Mouse (Mus musculus) megakaryocyte-erythroid progenitor cell, adult 5-6 weeks (primary cell): ENCODE results near the gene Reg3b. TPM values are rescaled to one million over a fixed set of nuclear protein-coding genes. Genes with fewer than 3 reads are reported as not detected.
"Not testable (repeated sequence)": the region's sequence is repeated elsewhere in the genome, so short reads cannot be mapped to it uniquely, and the experiment has no call there.

ENCODE experiments used
- ATAC-seq: replicated peaks from 2 replicates; pipeline ENCODE4 v1.8.0; 2016; ENCODE audit warnings: mild to moderate bottlenecking, inconsistent platforms; ENCODE audit not compliant: severe bottlenecking, poor library complexity, low FRiP score, low TSS enrichment
- total RNA-seq, 2 experiments: library from RNA; stranded (forward) in 1 of 2; stranded (reverse) in 1 of 2; fragments of 200-1000, 215-1000 nt in 1 of 2; fragments of >200 nt in 1 of 2; fragmentation: Nextera tagmentation in 1 of 2; gene quantifications; 2 replicates each; pipeline ENCODE4 v1.2.3; 2014 to 2017

Reg3b gene
- total RNA-seq (2014; fragmentation: Nextera tagmentation) (not detected in 2 replicates), total RNA-seq (2017) (not detected in 2 replicates)

DNA sequence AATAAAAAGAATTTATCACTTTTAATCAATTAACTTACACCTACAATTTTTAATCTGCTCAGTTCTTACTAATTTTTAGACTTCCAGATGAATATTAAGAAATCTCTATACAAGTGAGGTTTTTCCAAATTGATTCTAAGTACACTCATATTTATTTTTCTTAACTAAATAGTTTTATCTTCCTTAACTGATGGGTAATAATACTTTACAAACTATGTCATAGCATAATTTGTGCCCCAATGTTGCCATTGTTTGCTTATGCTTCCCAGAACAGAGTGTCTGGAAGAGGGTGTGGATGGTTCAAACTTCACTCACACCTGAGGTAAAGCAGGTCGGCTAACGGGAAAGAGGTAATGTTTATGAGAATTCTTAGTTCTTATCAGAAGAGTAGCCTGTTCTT, at the start of gene Reg3b:
Gene Reg3b, plus strand, starts transcription at position 301 of the 400 bp plus-strand sequence.
- no peak for ATAC-seq

DNA sequence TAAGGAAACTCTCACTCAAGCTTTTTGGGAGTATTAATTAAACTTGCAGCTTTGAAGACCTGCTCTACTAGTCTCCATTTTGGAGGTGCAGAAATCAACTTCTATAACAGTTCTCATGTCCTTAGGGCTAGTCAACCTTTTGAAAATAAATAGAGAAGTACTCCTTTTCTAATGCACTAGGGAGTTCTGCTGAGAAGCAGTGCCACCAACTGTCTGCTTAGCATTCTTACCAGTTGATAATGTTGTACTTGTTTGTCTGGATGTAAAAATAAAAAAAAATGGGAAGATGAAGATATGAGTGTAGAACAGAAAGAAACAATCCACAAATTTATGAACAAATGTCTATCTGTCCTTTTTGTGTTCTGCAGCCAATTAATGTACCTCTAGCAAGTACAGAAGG, 42.7 kb upstream of the Reg3b start:
- ATAC-seq = no peak

DNA sequence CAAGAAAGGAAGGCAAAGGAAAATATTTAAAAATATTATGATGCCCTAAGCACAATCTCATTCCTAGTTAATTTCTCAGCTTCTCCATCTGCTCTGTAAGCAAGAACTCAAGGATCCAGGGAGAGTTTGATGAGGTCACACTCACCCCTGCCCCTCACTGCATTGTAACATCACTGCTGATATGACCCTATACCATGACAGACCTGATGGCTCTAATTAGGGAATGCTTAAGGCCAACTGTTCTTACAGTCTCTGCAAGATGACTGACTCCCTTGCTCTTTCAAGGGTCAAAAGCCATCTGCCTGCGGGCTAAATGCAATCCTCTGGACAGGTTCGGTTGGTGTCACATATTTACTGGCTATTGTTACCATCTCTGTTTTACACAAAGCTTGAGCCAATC, 41.3 kb upstream of the Reg3b start:
- ATAC-seq = no peak

DNA sequence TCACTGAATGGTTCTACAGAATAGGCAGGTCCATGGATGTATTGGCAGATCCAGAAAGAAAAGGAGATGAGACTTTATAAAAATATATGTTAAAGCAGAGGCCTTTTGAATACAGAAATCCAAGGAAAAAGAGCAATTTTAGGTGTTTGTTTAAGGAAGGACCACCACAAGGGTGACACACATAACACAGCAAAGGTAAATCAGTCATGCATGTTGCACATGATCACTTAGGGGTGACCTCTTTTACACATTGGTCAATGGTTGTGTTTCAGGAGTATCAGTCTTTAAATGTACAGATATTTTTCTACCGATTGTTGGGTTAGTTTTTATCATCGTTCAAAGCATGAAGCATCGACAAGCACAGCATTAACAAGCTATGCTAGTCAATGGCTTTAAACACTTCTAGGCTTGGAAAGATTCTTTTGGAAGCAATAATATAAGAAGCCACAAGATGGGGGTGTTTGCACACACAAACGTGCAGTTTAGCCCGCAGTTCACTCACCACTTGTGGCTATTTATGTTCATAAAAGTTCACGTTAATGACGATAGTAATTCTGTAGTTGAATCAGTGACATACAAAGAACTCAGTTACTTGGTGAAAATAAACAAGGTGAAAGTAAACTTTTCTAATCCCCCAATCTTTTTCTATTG, 38.4 kb upstream of the Reg3b start:
- no peak for ATAC-seq

DNA sequence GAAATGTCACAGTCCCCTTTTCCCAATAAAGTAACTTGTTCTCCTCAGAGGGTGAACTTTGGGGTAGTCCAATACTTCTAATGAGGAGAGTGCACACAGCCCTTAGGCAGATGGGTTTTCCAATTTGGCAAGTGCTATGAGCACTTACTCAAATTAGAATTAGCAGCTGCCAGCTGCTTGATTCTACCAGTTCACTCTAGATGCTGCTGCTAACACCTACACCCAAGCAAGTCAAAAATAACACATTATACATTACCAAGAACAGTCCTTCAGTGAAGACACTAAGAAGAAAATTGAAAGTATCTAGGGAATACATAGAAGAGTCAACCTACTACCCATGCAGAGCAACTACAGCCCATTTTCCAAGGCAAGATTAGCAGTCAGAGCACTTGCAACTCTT, 30.2 kb upstream of the Reg3b start:
- ATAC-seq = no peak

DNA sequence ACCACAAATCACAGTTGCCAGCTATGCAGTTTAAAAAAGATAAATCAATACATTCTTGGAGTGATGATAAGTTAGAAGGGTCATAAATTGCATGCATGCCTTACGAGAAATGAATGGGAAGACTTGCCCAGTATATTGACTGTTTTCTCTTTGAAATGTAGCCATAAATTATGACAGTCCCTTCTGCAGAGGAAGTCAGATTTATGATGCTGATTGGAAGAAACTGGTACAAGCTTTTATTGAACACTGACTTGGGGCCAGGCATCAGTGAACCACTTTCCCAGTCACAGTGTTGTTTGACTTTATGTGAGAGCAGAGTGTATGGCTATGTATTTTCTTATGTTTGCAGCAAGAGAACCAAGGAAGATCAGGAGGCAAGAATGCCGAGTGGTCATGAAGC, 28.8 kb upstream of the Reg3b start:
- no peak for ATAC-seq

DNA sequence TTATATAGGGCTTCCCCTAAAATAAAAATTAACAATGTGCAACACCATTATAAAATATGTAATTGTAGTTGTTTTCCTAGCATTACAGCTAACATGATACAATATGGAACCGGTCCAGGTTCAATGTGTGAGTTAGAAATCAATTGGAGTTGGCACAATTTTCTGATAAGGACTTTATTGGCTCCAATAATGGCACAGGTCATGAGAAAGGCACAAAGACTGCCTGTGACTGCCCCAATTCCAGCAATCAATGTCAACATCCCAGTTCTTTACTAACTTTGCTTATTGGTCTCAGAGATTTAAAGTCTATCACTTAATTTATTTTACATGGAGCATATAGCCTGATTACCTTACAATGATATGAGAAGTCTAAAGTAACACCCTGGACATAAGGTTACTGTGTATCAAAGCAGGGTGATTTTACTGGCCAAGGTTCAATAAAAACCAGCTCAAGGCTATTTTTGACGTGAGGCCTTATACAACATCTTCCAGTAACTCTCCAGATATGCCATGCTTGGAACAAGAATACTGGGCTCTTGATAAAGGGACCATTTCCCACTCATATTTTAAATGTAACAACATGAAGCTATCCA, 8.4 kb upstream of the Reg3b start:
- no peak for ATAC-seq

DNA sequence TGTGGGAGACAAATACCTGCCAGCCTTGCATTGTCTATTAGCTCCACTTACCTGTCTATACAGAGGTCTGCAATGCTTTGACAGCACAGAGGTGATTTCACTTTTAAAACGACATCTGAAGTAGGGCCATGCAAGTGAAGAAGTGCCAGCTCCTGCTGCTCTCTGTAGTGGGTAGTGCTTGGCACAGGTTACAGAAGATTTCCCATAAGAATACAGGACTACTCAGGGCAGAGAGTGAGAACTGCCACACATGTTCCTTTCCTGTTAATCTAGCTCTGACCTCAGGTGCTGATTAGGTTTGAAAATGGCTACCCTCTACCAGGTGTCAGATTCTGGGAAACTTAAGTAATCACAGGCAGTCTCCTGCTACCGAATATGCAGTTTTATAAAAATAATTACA, 8.3 kb downstream of the Reg3b start, which contains the start of gene Reg3d:
Gene Reg3d, minus strand, starts transcription at position 101 of the 400 bp plus-strand sequence.
- ATAC-seq = no peak

DNA sequence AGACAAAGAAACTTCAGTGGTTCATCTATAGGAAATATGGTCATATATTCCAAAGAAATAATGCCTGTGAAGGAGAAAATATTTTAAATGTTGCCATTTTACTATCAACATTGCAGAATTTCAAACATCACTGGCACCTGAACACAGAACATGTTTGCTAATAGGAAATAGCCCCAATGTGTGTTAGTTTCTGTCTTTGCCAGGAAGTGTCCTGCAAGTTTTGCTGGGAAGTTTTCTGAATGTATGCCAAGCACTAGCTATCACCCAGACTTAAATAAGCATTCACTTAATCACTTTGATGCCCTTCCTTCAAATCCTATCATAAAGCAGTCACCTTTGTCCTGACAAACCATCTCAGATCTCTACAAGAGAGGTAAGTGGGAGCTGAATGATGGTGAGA, 10.0 kb downstream of the Reg3b start, which contains the start of gene Reg3a:
Gene Reg3a, plus strand, starts transcription at position 301 of the 400 bp plus-strand sequence.
- ATAC-seq = no peak

DNA sequence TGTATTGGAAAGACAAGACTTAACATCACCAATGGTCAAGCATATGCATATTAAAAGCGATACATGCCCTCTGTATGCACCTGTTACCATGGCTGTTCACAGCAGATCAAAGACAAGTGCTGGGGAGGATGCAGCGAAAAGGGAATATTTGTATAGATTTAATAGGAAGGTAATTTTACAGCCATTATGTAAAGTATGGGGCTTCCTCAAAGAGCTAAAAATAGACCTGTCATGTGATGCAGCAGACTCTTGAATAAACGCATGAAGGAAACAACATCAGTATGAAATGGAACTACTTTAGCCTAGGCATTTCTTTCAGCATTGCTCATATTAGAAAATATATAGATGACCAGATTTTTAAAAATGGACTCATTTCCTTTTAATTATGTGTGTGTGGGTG, 15.2 kb downstream of the Reg3b start:
- no peak for ATAC-seq

DNA sequence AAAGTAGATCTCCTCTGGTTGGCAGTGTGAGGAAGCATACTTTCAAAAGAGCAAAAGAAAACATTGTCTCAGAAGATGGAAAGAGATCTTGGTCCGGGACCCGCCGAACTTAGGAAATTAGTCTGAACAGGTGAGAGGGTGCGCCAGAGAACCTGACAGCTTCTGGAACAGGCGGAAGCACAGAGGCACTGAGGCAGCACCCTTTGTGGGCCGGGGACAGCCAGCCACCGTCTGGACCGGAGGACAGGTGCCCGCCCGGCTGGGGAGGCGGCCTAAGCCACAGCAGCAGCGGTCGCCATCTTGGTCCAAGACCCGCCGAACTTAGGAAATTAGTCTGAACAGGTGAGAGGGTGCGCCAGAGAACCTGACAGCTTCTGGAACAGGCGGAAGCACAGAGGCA, 24.9 kb downstream of the Reg3b start, which contains the start of gene Reg2:
Gene Reg2, plus strand, starts transcription at position 301 of the 400 bp plus-strand sequence.
- ATAC-seq = not testable (repeated sequence)

DNA sequence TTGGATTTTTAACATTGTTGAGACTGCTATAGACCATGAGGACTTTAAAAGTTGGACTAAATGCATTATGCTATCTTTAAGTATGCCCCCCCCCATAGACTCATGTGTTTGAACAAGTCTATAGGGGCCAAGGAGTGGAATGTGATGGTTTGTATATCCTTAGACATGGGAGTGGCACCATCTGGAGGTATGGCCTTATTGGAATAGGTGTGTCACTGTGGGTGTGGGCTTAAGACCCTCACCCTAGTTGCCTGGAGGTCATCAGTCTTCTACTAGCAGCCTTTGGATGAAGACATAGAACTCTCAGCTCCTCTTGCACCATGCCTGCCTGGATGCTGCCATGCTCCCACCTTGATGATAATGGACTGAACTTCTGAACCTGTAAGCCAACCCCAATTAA, 52.0 kb downstream of the Reg3b start, which contains the start of gene Reg1:
Gene Reg1, plus strand, starts transcription at position 301 of the 400 bp plus-strand sequence.
- not testable (repeated sequence) for ATAC-seq

Other genes starting within 250 kb of the Reg3b start
- not detected in 2 replicates for gene Reg3d, start 8.2 kb downstream of the Reg3b start, total RNA-seq (2014; fragmentation: Nextera tagmentation)
- gene Reg3d, start 8.2 kb downstream of the Reg3b start, total RNA-seq (2017) = not detected in 2 replicates
- gene Reg3a, start 10.1 kb downstream of the Reg3b start, total RNA-seq (2014; fragmentation: Nextera tagmentation) = not detected in 2 replicates
- gene Reg3a, start 10.1 kb downstream of the Reg3b start, total RNA-seq (2017) = not detected in 2 replicates
- not detected in 2 replicates for gene Reg2, start 25.0 kb downstream of the Reg3b start, total RNA-seq (2014; fragmentation: Nextera tagmentation)
- gene Reg2, start 25.0 kb downstream of the Reg3b start, total RNA-seq (2017) = not detected in 2 replicates
- not detected in 2 replicates for gene Reg1, start 52.1 kb downstream of the Reg3b start, total RNA-seq (2014; fragmentation: Nextera tagmentation)
- gene Reg1, start 52.1 kb downstream of the Reg3b start, total RNA-seq (2017) = not detected in 2 replicates
- not detected in 2 replicates for gene Reg3g, start 98.2 kb downstream of the Reg3b start, total RNA-seq (2014; fragmentation: Nextera tagmentation)
- not detected in 2 replicates for gene Reg3g, start 98.2 kb downstream of the Reg3b start, total RNA-seq (2017)